Mouse (Mus musculus): ENCODE measurements at regions not wholly inside any gene's neighbourhood (a gene's known extent, or its start where the extent isn't known, plus 50 kb on each side); places are given as distances from the start of the nearest gene placed in this dataset.

GRCm38 (mm10) chr9:23673347-23673860, 424.4 kb upstream of the Npsr1 start:
- no peaks in the 10 kb centered on the region for H3K4me1 ChIP-seq (ENCODE audit: control insufficient read depth, insufficient read depth)
- DNase-seq (ENCODE audit: low spot score) (no peak), ATAC-seq (ENCODE audit: insufficient read depth, low read depth) (no peak)
- H3K9ac ChIP-seq (replicated peaks; ENCODE audit: low read depth, low read length), result no peak overlapping the region
- TF ChIP-seq CTCF (IDR thresholded peaks at IDR 0.05; ENCODE audit: low read depth) (no peak), EP300 (IDR thresholded peaks at IDR 0.05; ENCODE audit: low read depth) (no peak)
- no peak overlapping the region for H3K4me3 ChIP-seq (ENCODE audit: low read depth, low read length)
- H3K27me3 ChIP-seq (ENCODE audit: control insufficient read depth, insufficient read depth, low read length), result no peaks in the 10 kb centered on the region
- no peak overlapping the region for H3K4me2 ChIP-seq (ENCODE audit: low read depth, low read length)
- no peaks in the 10 kb centered on the region for H3K9me3 ChIP-seq (replicated peaks; ENCODE audit: control insufficient read depth, low read length)
- H3K36me3 ChIP-seq (replicated peaks; ENCODE audit: control insufficient read depth, insufficient read depth, low read length), result no peaks in the 10 kb centered on the region
- no peak overlapping the region for H3K27ac ChIP-seq (ENCODE audit: low read depth)
- WGBS, result 85% methylated on average over 4 of the region's 4 CpGs

- DNase-seq (ENCODE audit: low spot score), result no peak
- no peak for ATAC-seq (ENCODE audit: insufficient read depth, low read depth)
- no peak overlapping the region for H3K4me3 ChIP-seq (ENCODE audit: low read depth, low read length)
- WGBS, result 33% methylated on average over 8 of the region's 8 CpGs
- no peak overlapping the region for H3K4me2 ChIP-seq (ENCODE audit: low read depth, low read length)
- H3K9me3 ChIP-seq (replicated peaks; ENCODE audit: control insufficient read depth, low read length), result no peaks in the 10 kb centered on the region
- no peaks in the 10 kb centered on the region for H3K4me1 ChIP-seq (ENCODE audit: control insufficient read depth, insufficient read depth)
- H3K36me3 ChIP-seq (replicated peaks; ENCODE audit: control insufficient read depth, insufficient read depth, low read length), result no peaks in the 10 kb centered on the region
- H3K27ac ChIP-seq (ENCODE audit: low read depth), result no peak overlapping the region
- TF ChIP-seq EP300 (IDR thresholded peaks at IDR 0.05; ENCODE audit: low read depth) (no peak), CTCF (IDR thresholded peaks at IDR 0.05; ENCODE audit: low read depth) (peak; percentile 36)
- H3K9ac ChIP-seq (replicated peaks; ENCODE audit: low read depth, low read length), result no peak overlapping the region
- no peaks in the 10 kb centered on the region for H3K27me3 ChIP-seq (ENCODE audit: control insufficient read depth, insufficient read depth, low read length)
These were observed 423.0 kb upstream of the Npsr1 start for GRCm38 (mm10) chr9:23674833-23675232.

GRCm38 (mm10) chr9:23689456-23689855, 408.3 kb upstream of the Npsr1 start:
- Histone ChIP-seq H3K4me2 (ENCODE audit: low read depth, low read length) (no peak overlapping the region), H3K9me3 (replicated peaks; ENCODE audit: control insufficient read depth, low read length) (no peaks in the 10 kb centered on the region), H3K27me3 (ENCODE audit: control insufficient read depth, insufficient read depth, low read length) (no peaks in the 10 kb centered on the region), H3K4me1 (ENCODE audit: control insufficient read depth, insufficient read depth) (no peaks in the 10 kb centered on the region), H3K36me3 (replicated peaks; ENCODE audit: control insufficient read depth, insufficient read depth, low read length) (no peaks in the 10 kb centered on the region), H3K4me3 (ENCODE audit: low read depth, low read length) (no peak overlapping the region), H3K27ac (ENCODE audit: low read depth) (no peak overlapping the region), H3K9ac (replicated peaks; ENCODE audit: low read depth, low read length) (no peak overlapping the region)
- no peak for ATAC-seq (ENCODE audit: insufficient read depth, low read depth)
- no peak for TF ChIP-seq CTCF (IDR thresholded peaks at IDR 0.05; ENCODE audit: low read depth)
- TF ChIP-seq EP300 (IDR thresholded peaks at IDR 0.05; ENCODE audit: low read depth), result no peak
- no peak for DNase-seq (ENCODE audit: low spot score)

GRCm38 (mm10) chr9:23692768-23693441, 404.9 kb upstream of the Npsr1 start:
- Histone ChIP-seq H3K4me1 (ENCODE audit: control insufficient read depth, insufficient read depth) (no peaks in the 10 kb centered on the region), H3K4me2 (ENCODE audit: low read depth, low read length) (no peak overlapping the region), H3K27me3 (ENCODE audit: control insufficient read depth, insufficient read depth, low read length) (no peaks in the 10 kb centered on the region), H3K4me3 (ENCODE audit: low read depth, low read length) (no peak overlapping the region), H3K9ac (replicated peaks; ENCODE audit: low read depth, low read length) (no peak overlapping the region), H3K27ac (ENCODE audit: low read depth) (no peak overlapping the region), H3K36me3 (replicated peaks; ENCODE audit: control insufficient read depth, insufficient read depth, low read length) (no peaks in the 10 kb centered on the region), H3K9me3 (replicated peaks; ENCODE audit: control insufficient read depth, low read length) (no peaks in the 10 kb centered on the region)
- TF ChIP-seq CTCF (IDR thresholded peaks at IDR 0.05; ENCODE audit: low read depth) (no peak), EP300 (IDR thresholded peaks at IDR 0.05; ENCODE audit: low read depth) (no peak)
- DNase-seq (ENCODE audit: low spot score) (no peak), ATAC-seq (ENCODE audit: insufficient read depth, low read depth) (no peak)
- WGBS, result 76% methylated on average over 8 of the region's 8 CpGs

- no peaks in the 10 kb centered on the region for H3K4me1 ChIP-seq (ENCODE audit: control insufficient read depth, insufficient read depth)
- H3K27me3 ChIP-seq (ENCODE audit: control insufficient read depth, insufficient read depth, low read length), result no peaks in the 10 kb centered on the region
- H3K36me3 ChIP-seq (replicated peaks; ENCODE audit: control insufficient read depth, insufficient read depth, low read length), result no peaks in the 10 kb centered on the region
- no peak for TF ChIP-seq CTCF (IDR thresholded peaks at IDR 0.05; ENCODE audit: low read depth)
- no peak for TF ChIP-seq EP300 (IDR thresholded peaks at IDR 0.05; ENCODE audit: low read depth)
- no peak overlapping the region for H3K27ac ChIP-seq (ENCODE audit: low read depth)
- H3K9me3 ChIP-seq (replicated peaks; ENCODE audit: control insufficient read depth, low read length), result no peaks in the 10 kb centered on the region
- no peak overlapping the region for H3K9ac ChIP-seq (replicated peaks; ENCODE audit: low read depth, low read length)
- H3K4me2 ChIP-seq (ENCODE audit: low read depth, low read length), result no peak overlapping the region
- ATAC-seq (ENCODE audit: insufficient read depth, low read depth) (no peak), DNase-seq (ENCODE audit: low spot score) (no peak)
- 69% methylated on average over 1 of the region's 1 CpGs for WGBS
- H3K4me3 ChIP-seq (ENCODE audit: low read depth, low read length), result no peak overlapping the region
These were observed 404.4 kb upstream of the Npsr1 start for GRCm38 (mm10) chr9:23693442-23693829.

- no peak overlapping the region for H3K4me3 ChIP-seq (ENCODE audit: low read depth, low read length)
- no peak overlapping the region for H3K27ac ChIP-seq (ENCODE audit: low read depth)
- no peak for ATAC-seq (ENCODE audit: insufficient read depth, low read depth)
- TF ChIP-seq EP300 (IDR thresholded peaks at IDR 0.05; ENCODE audit: low read depth) (no peak), CTCF (IDR thresholded peaks at IDR 0.05; ENCODE audit: low read depth) (no peak)
- no peak overlapping the region for H3K9ac ChIP-seq (replicated peaks; ENCODE audit: low read depth, low read length)
- H3K36me3 ChIP-seq (replicated peaks; ENCODE audit: control insufficient read depth, insufficient read depth, low read length), result no peaks in the 10 kb centered on the region
- H3K9me3 ChIP-seq (replicated peaks; ENCODE audit: control insufficient read depth, low read length), result no peaks in the 10 kb centered on the region
- no peak for DNase-seq (ENCODE audit: low spot score)
- no peak overlapping the region for H3K4me2 ChIP-seq (ENCODE audit: low read depth, low read length)
- no peaks in the 10 kb centered on the region for H3K27me3 ChIP-seq (ENCODE audit: control insufficient read depth, insufficient read depth, low read length)
- H3K4me1 ChIP-seq (ENCODE audit: control insufficient read depth, insufficient read depth), result no peaks in the 10 kb centered on the region
- WGBS, result 88% methylated on average over 2 of the region's 2 CpGs
These were observed 403.3 kb upstream of the Npsr1 start for GRCm38 (mm10) chr9:23694481-23694880.
